Mouse (Mus musculus) bone marrow macrophage, adult 2 months (primary cell): ENCODE measurements around the gene Cdhr5.

Experiments
- CTCF ChIP-seq: IDR thresholded peaks from 2 replicates; pipeline ENCODE4 v1.5.1; 2012; ENCODE audit warnings: low read depth, mild to moderate bottlenecking, low read length, moderate library complexity
- POLR2A ChIP-seq: IDR thresholded peaks from 2 replicates; pipeline ENCODE4 v1.6.1; 2012; ENCODE audit warnings: mild to moderate bottlenecking, low read depth, low read length, borderline replicate concordance

DNA sequence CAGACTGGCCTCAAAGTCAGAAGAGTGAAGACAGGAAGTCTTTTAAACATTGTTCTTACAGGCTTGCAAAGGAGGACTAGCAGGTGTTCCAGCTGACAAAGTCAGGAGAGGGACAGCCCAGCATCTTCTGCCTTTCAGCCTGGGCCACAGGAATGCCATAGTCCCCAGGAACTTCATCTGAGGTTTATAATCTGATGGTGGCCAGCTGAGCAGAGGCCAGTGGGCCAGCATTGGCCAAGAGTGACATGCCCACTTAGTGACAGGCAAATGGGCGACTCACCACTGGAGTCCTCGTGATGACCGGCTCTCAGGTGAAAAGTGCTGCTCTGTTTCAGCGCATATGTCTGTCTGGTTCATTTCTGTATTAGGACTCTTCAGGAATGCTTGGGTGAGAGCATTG is 46.0 kb downstream of the Cdhr5 start:
- no peak for TF ChIP-seq POLR2A
- no peak for TF ChIP-seq CTCF
